Mouse (Mus musculus) lung, postnatal 0 days (tissue): ENCODE results near the gene Plcb1. TPM values are rescaled to one million over a fixed set of nuclear protein-coding genes. Genes with fewer than 3 reads are reported as not detected.

Experiments used
- ATAC-seq: fragments of 200-750 bp; cut with Nextera tagmentation; 2 replicates; pipeline ENCODE4 v1.8.0; 2017; ENCODE audit warnings: moderate library complexity
- DNase-seq: peaks from one replicate; pipeline ENCODE4 v3.0.0-alpha.2; 2016; ENCODE audit warnings: low spot score
- H3K27ac ChIP-seq: fragments of 300-500 bp; sonication (generic); 2 replicates; pipeline ENCODE4 v1.5.1; 2014; ENCODE audit warnings: antibody characterized with exemption, mild to moderate bottlenecking, low read length, mixed read lengths
- H3K27me3 ChIP-seq: fragments of 300-500 bp; sonication (generic); replicated peaks from 2 replicates; pipeline ENCODE4 v1.6.1; 2014; ENCODE audit warnings: low read length, mixed read lengths; ENCODE audit not compliant: insufficient read depth
- H3K36me3 ChIP-seq: fragments of 300-500 bp; sonication (generic); 2 replicates; pipeline ENCODE4 v1.6.1; 2014; ENCODE audit warnings: low read length, mixed read lengths; ENCODE audit not compliant: insufficient read depth
- H3K4me1 ChIP-seq: fragments of 300-500 bp; sonication (generic); 2 replicates; pipeline ENCODE4 v1.6.1; 2014; ENCODE audit warnings: antibody characterized with exemption, low read depth, low read length, mixed read lengths; ENCODE audit not compliant: insufficient read depth
- H3K4me2 ChIP-seq: fragments of 300-500 bp; sonication (generic); replicated peaks from 2 replicates; pipeline ENCODE4 v1.6.1; 2014; ENCODE audit warnings: low read depth, mild to moderate bottlenecking, low read length, moderate library complexity, mixed read lengths
- H3K4me3 ChIP-seq: fragments of 300-500 bp; sonication (generic); 2 replicates; pipeline ENCODE4 v1.5.1; 2014; ENCODE audit warnings: low read depth, low read length
- H3K9ac ChIP-seq: fragments of 300-500 bp; sonication (generic); replicated peaks from 2 replicates; pipeline ENCODE4 v1.6.1; 2014; ENCODE audit warnings: low read depth, mild to moderate bottlenecking
- H3K9me3 ChIP-seq: fragments of 300-500 bp; sonication (generic); 2 replicates; pipeline ENCODE4 v1.6.1; 2016; ENCODE audit warnings: low read length, mixed read lengths
- CTCF ChIP-seq: IDR thresholded peaks from 2 replicates; pipeline ENCODE4 v1.5.1; 2016; ENCODE audit warnings: antibody characterized with exemption, mild to moderate bottlenecking
- EP300 ChIP-seq: IDR thresholded peaks from 2 replicates; pipeline ENCODE4 v1.6.1; 2016; ENCODE audit warnings: antibody characterized with exemption, mild to moderate bottlenecking, control low read depth
- WGBS: fragments of 180-500 bp; shearing (Covaris S2); extraction: QIAGEN DNeasy Blood & Tissue Kit; methylation state at CpG from one replicate; pipeline ENCODE4 v1.1.7; 2014; 5-methylcytosine and 5-hydroxymethylcytosine counted together
- polyA plus RNA-seq: library from polyadenylated mRNA; unstranded; fragments of >200 nt; fragmentation: Nextera tagmentation; extraction: Ambion mirVana; gene quantifications from 2 replicates; pipeline ENCODE4 v1.2.1, GENCODE M21; 2015

The Plcb1 gene
- polyA plus RNA-seq, 1 experiment from 2014 or later, result 8.7 TPM

- DNase-seq (no peak), ATAC-seq (no peak)
- no peak overlapping the region for H3K4me3 ChIP-seq
- no peaks in the 10 kb centered on the region for H3K36me3 ChIP-seq
- WGBS, result 71% methylated on average over 3 of the region's 3 CpGs
- no peak overlapping the region for H3K27ac ChIP-seq
- no peaks in the 10 kb centered on the region for H3K27me3 ChIP-seq
- H3K9me3 ChIP-seq, result no peaks in the 10 kb centered on the region
- H3K4me1 ChIP-seq, result no peaks in the 10 kb centered on the region
- no peak overlapping the region for H3K9ac ChIP-seq
- H3K4me2 ChIP-seq, result no peak overlapping the region
- TF ChIP-seq EP300 (no peak), CTCF (no peak)
Observed at GRCm38 (mm10) chr2:135219406-135219805, 433.5 kb downstream of the Plcb1 start.

- Histone ChIP-seq H3K9me3 (no peaks in the 10 kb centered on the region), H3K4me3 (no peak overlapping the region), H3K4me1 (0 out of 2 replicates have a peak, but pooled peaks cover 5% of the 10 kb centered on the region), H3K27ac (no peak overlapping the region), H3K36me3 (no peaks in the 10 kb centered on the region), H3K4me2 (no peak overlapping the region), H3K9ac (no peak overlapping the region), H3K27me3 (no peaks in the 10 kb centered on the region)
- 21% methylated on average over 3 of the region's 3 CpGs for WGBS
- peak; percentile 73 for ATAC-seq
- TF ChIP-seq EP300, result peak; percentile 70
- TF ChIP-seq CTCF, result peak; percentile 31
- peak; percentile 46 for DNase-seq
Observed at GRCm38 (mm10) chr2:135225604-135226025, 439.7 kb downstream of the Plcb1 start.

GRCm38 (mm10) chr2:135230262-135230661 lies 444.4 kb downstream of the Plcb1 start:
- DNase-seq, result no peak
- Histone ChIP-seq H3K27ac (no peak overlapping the region), H3K9me3 (no peaks in the 10 kb centered on the region), H3K9ac (no peak overlapping the region), H3K4me3 (no peak overlapping the region), H3K27me3 (no peaks in the 10 kb centered on the region), H3K4me2 (no peak overlapping the region), H3K4me1 (0 out of 2 replicates have a peak, but pooled peaks cover 5% of the 10 kb centered on the region), H3K36me3 (no peaks in the 10 kb centered on the region)
- TF ChIP-seq EP300 (no peak), CTCF (no peak)
- 72% methylated on average over 3 of the region's 3 CpGs for WGBS
- ATAC-seq, result no peak; the same call in 1 of the 2 replicates

- no peaks in the 10 kb centered on the region for H3K9me3 ChIP-seq
- H3K4me1 ChIP-seq, result no peaks in the 10 kb centered on the region
- no peaks in the 10 kb centered on the region for H3K27me3 ChIP-seq
- no peak overlapping the region for H3K4me3 ChIP-seq
- H3K36me3 ChIP-seq, result no peaks in the 10 kb centered on the region
- TF ChIP-seq EP300, result no peak
- no peak for TF ChIP-seq CTCF
- ATAC-seq (no peak), DNase-seq (no peak)
- no peak overlapping the region for H3K27ac ChIP-seq
- H3K4me2 ChIP-seq, result no peak overlapping the region
- no peak overlapping the region for H3K9ac ChIP-seq
- WGBS, result 86% methylated on average over 1 of the region's 1 CpGs
Observed at GRCm38 (mm10) chr2:135242662-135243316, 456.9 kb downstream of the Plcb1 start.

- TF ChIP-seq EP300, result no peak
- no peak for TF ChIP-seq CTCF
- Histone ChIP-seq H3K36me3 (no peaks in the 10 kb centered on the region), H3K4me1 (no peaks in the 10 kb centered on the region), H3K9ac (no peak overlapping the region), H3K27ac (no peak overlapping the region), H3K27me3 (no peaks in the 10 kb centered on the region), H3K4me3 (no peak overlapping the region), H3K4me2 (no peak overlapping the region), H3K9me3 (no peaks in the 10 kb centered on the region)
- DNase-seq, result peak; percentile 14
- no peak for ATAC-seq
- WGBS, result 26% methylated on average over 4 of the region's 4 CpGs
Observed at GRCm38 (mm10) chr2:135243764-135244163, 457.9 kb downstream of the Plcb1 start.

GRCm38 (mm10) chr2:135249925-135250324 lies 464.1 kb downstream of the Plcb1 start:
- WGBS, result 82% methylated on average over 2 of the region's 2 CpGs
- Histone ChIP-seq H3K9me3 (no peaks in the 10 kb centered on the region), H3K27ac (no peak overlapping the region), H3K27me3 (no peaks in the 10 kb centered on the region), H3K36me3 (no peaks in the 10 kb centered on the region), H3K4me3 (no peak overlapping the region), H3K4me2 (no peak overlapping the region), H3K4me1 (no peaks in the 10 kb centered on the region), H3K9ac (no peak overlapping the region)
- ATAC-seq (peak; percentile 53), DNase-seq (peak; percentile 37)
- peak; percentile 86 for TF ChIP-seq EP300
- no peak for TF ChIP-seq CTCF
